Mouse (Mus musculus) right cerebral cortex, adult 18-20 months (tissue): ENCODE data around the gene Abcb1a.
"Not testable (repeated sequence)": the region's sequence is repeated elsewhere in the genome, so short reads cannot be mapped to it uniquely, and the experiment has no call there.

Experiments
- DNase-seq: peaks from one replicate; pipeline ENCODE4 v3.0.0; 2022; ENCODE audit warnings: mixed read lengths

The Abcb1a gene

GRCm38 (mm10) chr5:8732639-8733038 is 72.8 kb downstream of the Abcb1a start:
- no peak for DNase-seq

- DNase-seq, result not testable (repeated sequence)
These were observed 73.4 kb downstream of the Abcb1a start for GRCm38 (mm10) chr5:8733307-8733706.

- no peak for DNase-seq
These were observed 76.5 kb downstream of the Abcb1a start for GRCm38 (mm10) chr5:8736389-8736788.

- DNase-seq, result no peak
These were observed 77.2 kb downstream of the Abcb1a start for GRCm38 (mm10) chr5:8737062-8737461.

GRCm38 (mm10) chr5:8747244-8747643 is 87.4 kb downstream of the Abcb1a start:
- not testable (repeated sequence) for DNase-seq

- DNase-seq, result no peak
These were observed 113.0 kb downstream of the Abcb1a start for GRCm38 (mm10) chr5:8772866-8773265.

GRCm38 (mm10) chr5:8778311-8778710 is 118.4 kb downstream of the Abcb1a start:
- DNase-seq, result no peak

GRCm38 (mm10) chr5:8778751-8779150 is 118.9 kb downstream of the Abcb1a start:
- no peak for DNase-seq

GRCm38 (mm10) chr5:8792281-8792680 is 132.4 kb downstream of the Abcb1a start:
- no peak for DNase-seq
